Mouse (Mus musculus) neural tube, embryonic 11.5 days (tissue): ENCODE results near the gene Rasip1. TPM values are rescaled to one million over a fixed set of nuclear protein-coding genes. Genes with fewer than 3 reads are reported as not detected.

ENCODE experiments used
- ATAC-seq: fragments of 200-750 bp; cut with Nextera tagmentation; 2 replicates; pipeline ENCODE4 v1.8.0; 2017; ENCODE audit warnings: moderate number of reproducible peaks, mild to moderate bottlenecking, moderate TSS enrichment, moderate library complexity; ENCODE audit not compliant: insufficient read depth, low FRiP score, low TSS enrichment
- DNase-seq: peaks from one replicate; pipeline ENCODE4 v3.0.0-alpha.2; 2015; ENCODE audit warnings: low spot score
- H3K27ac ChIP-seq: fragments of 300-500 bp; sonication (generic); 2 replicates; pipeline ENCODE4 v1.5.1; 2014; ENCODE audit warnings: low read depth, mild to moderate bottlenecking, low read length
- H3K27me3 ChIP-seq: fragments of 300-500 bp; sonication (generic); 2 replicates; pipeline ENCODE4 v1.6.1; 2014; ENCODE audit warnings: mild to moderate bottlenecking, low read length, mixed read lengths; ENCODE audit not compliant: control insufficient read depth, insufficient read depth
- H3K36me3 ChIP-seq: fragments of 300-500 bp; sonication (generic); 2 replicates; pipeline ENCODE4 v1.6.1; 2014; ENCODE audit warnings: mild to moderate bottlenecking, low read length, moderate library complexity, mixed read lengths; ENCODE audit not compliant: control insufficient read depth, insufficient read depth
- H3K4me1 ChIP-seq: fragments of 300-500 bp; sonication (generic); 2 replicates; pipeline ENCODE4 v1.6.1; 2014; ENCODE audit warnings: low read length, mixed read lengths; ENCODE audit not compliant: control insufficient read depth, insufficient read depth
- H3K4me2 ChIP-seq: fragments of 300-500 bp; sonication (generic); 2 replicates; pipeline ENCODE4 v1.6.1; 2014; ENCODE audit warnings: low read depth, mild to moderate bottlenecking, moderate library complexity
- H3K4me3 ChIP-seq: fragments of 300-500 bp; sonication (generic); 2 replicates; pipeline ENCODE4 v1.5.1; 2014; ENCODE audit warnings: low read depth, low read length
- H3K9ac ChIP-seq: fragments of 300-500 bp; sonication (generic); 2 replicates; pipeline ENCODE4 v1.6.1; 2014; ENCODE audit warnings: mild to moderate bottlenecking, low read length
- H3K9me3 ChIP-seq: fragments of 300-500 bp; sonication (generic); 2 replicates; pipeline ENCODE4 v1.6.1; 2016; ENCODE audit warnings: low read length; ENCODE audit not compliant: control insufficient read depth
- WGBS: fragments of 180-500 bp; shearing (Covaris S2); extraction: QIAGEN DNeasy Blood & Tissue Kit; methylation state at CpG from one replicate; pipeline ENCODE4 v1.1.7; 2014; 5-methylcytosine and 5-hydroxymethylcytosine counted together
- polyA plus RNA-seq: library from polyadenylated mRNA; unstranded; fragments of >200 nt; fragmentation: Nextera tagmentation; extraction: Ambion mirVana; gene quantifications from 2 replicates; pipeline ENCODE4 v1.2.1, GENCODE M21; 2014

Gene Rasip1
- polyA plus RNA-seq, 1 experiment from 2014 or later = 5.7 TPM

DNA sequence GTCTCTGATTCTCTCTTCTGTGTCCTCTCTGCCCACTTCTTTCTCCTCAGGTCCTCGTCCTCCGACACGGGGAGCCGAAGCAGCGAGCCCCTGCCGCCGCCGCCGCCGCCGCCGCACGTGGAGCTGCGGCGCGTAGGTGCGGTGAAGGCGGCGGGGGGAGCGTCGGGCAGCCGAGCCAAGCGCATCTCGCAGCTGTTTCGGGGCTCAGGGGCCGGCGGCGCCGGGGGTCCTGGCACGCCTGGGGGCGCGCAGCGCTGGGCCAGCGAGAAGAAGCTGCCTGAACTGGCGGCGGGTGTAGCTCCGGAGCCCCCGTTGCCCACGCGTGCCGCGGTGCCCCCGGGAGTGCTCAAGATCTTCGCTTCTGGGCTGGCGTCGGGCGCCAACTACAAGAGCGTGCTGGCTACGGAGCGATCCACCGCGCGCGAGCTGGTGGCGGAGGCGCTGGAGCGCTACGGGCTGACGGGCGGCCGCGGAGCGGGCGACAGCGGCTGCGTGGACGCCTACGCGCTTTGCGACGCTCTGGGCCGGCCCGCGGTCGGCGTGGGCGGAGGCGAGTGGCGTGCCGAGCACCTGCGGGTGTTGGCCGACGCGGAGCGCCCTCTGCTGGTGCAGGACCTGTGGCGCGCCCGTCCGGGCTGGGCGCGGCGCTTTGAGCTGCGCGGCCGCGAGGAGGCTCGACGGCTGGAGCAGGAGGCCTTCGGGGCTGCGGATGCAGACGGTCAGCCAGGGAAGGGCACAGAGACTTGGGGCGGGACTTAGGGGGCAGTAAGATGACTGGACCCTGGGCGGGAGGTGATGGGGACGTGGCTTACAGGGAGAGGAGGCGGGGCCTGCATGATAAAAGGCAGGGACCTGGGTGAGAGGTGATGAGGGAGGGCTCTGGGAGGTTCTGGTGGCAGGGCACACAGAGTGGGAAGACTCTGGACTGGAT is 1.3 kb downstream of the Rasip1 start:
- no peaks in the 10 kb centered on the region for H3K9me3 ChIP-seq
- 0 out of 2 replicates have a peak overlapping the region, but pooled peaks have one; percentile 46 for H3K27ac ChIP-seq
- H3K27me3 ChIP-seq = peaks cover 12% of the 10 kb centered on the region
- DNase-seq (peak; percentile 94), ATAC-seq (peak; percentile 75)
- H3K36me3 ChIP-seq = no peaks in the 10 kb centered on the region
- WGBS = 2% methylated on average over 104 of the region's 105 CpGs
- no peaks in the 10 kb centered on the region; the same call in 1 of the 2 replicates for H3K4me1 ChIP-seq
- peak overlapping the region; percentile 92 for H3K4me2 ChIP-seq
- peak overlapping the region; percentile 81 for H3K9ac ChIP-seq
- peak overlapping the region; percentile 46 for H3K4me3 ChIP-seq

DNA sequence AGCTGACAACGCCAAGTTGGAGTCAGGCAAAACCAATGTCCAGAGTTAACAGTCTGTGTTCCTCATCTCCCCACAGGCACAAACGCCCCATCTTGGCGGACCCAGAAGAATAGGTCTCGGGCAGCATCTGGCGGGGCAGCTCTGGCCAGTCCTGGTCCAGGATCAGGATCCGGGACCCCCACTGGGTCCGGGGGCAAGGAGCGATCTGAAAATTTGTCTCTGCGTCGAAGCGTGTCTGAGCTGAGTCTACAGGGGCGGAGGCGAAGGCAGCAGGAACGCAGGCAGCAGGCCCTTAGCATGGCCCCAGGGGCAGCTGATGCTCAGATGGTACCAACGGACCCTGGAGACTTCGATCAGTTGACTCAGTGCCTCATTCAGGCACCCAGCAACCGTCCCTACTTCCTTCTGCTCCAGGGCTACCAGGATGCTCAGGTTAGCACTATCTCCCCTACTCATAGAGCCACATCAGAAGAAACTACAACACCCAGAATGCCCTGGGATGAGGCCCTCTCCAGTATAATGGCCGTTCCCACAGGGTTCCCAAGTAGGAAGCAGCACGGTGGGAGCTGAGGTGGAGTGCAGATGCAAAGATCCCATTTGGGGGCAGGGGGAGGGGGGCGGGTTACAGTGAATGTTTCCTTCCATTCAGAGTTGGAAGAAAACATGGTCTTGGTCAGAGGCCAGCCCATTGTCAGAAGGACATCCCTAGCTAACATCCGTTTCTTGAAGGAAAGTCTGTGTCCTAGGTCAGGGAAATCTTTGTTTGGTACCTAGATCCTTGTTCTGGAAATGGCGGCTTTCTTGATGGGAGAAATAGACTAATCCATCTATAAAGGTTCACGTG is 3.0 kb downstream of the Rasip1 start:
- no peaks in the 10 kb centered on the region for H3K36me3 ChIP-seq
- peaks cover 12% of the 10 kb centered on the region for H3K27me3 ChIP-seq
- H3K9me3 ChIP-seq = no peaks in the 10 kb centered on the region
- H3K9ac ChIP-seq = no peak overlapping the region; the same call in 1 of the 2 replicates
- H3K4me3 ChIP-seq = no peak overlapping the region
- H3K4me1 ChIP-seq = no peaks in the 10 kb centered on the region; the same call in 1 of the 2 replicates
- H3K27ac ChIP-seq = no peak overlapping the region
- no peak for DNase-seq
- no peak for ATAC-seq
- 73% methylated on average over 23 of the region's 23 CpGs for WGBS
- H3K4me2 ChIP-seq = no peak overlapping the region

DNA sequence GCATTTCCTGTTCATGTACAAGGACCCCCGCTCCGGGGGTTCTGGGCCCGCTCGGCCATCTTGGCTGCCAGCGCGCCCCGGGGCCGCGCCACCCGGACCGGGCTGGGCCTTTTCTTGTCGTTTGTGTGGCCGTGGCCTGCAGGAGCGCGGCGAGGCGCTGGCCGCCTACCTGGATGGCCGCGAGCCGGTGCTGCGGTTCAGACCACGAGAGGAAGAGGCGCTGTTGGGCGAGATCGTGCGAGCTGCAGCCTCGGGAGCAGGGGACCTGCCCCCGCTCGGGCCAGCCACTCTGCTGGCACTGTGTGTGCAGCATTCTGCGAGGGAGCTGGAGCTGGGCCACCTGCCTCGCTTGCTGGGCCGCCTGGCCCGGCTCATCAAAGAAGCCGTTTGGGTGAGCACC is 5.2 kb downstream of the Rasip1 start:
- Histone ChIP-seq H3K27ac (no peak overlapping the region), H3K9ac (peak overlapping the region; percentile 63), H3K9me3 (no peaks in the 10 kb centered on the region), H3K27me3 (peaks cover 11% of the 10 kb centered on the region), H3K4me1 (no peaks in the 10 kb centered on the region; the same call in 1 of the 2 replicates), H3K4me3 (peak overlapping the region; percentile 18; the same call in 1 of the 2 replicates), H3K4me2 (peak overlapping the region; percentile 36), H3K36me3 (peaks cover 2% of the 10 kb centered on the region; the same call in 1 of the 2 replicates)
- 20% methylated on average over 33 of the region's 35 CpGs for WGBS
- DNase-seq (peak; percentile 41), ATAC-seq (no peak)

DNA sequence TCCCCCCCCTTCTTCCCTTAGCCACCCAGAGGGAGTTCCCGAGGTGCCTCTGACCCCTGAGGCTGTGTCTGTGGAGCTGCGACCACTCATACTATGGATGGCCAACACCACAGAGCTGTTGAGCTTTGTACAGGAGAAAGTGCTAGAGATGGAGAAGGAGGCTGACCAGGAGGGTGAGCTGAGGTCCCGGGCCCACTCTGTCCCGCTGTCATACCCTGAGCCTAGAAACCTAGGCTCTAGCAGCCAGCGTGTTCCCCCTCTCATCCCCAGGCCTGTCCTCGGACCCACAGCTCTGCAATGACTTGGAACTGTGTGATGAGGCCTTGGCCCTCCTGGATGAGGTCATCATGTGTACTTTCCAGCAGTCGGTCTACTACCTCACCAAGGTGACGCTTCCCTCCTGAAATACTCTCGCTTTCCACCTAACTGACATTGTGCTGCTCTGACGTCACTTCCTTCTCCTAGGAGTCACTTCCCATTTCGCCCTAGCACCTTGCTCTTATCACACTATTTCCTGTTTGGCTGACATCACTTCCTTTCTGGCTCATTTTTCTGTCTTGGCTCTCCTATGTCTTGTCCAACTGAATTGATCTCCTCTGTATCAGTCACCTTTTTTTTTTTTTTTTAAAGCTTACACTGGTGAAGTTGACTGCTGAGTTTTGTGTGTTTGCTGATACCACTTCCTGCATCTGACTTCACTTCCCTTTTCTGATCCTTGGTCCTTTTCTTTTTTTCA is 7.8 kb downstream of the Rasip1 start:
- no peaks in the 10 kb centered on the region for H3K9me3 ChIP-seq
- no peak overlapping the region for H3K27ac ChIP-seq
- H3K4me2 ChIP-seq = no peak overlapping the region
- no peak overlapping the region for H3K9ac ChIP-seq
- H3K4me3 ChIP-seq = no peak overlapping the region
- H3K36me3 ChIP-seq = peaks cover 2% of the 10 kb centered on the region; the same call in 1 of the 2 replicates
- no peak for DNase-seq
- H3K27me3 ChIP-seq = peaks cover 3% of the 10 kb centered on the region; the same call in 1 of the 2 replicates
- WGBS = 93% methylated on average over 11 of the region's 11 CpGs
- ATAC-seq = no peak
- peaks cover 3% of the 10 kb centered on the region; the same call in 1 of the 2 replicates for H3K4me1 ChIP-seq

DNA sequence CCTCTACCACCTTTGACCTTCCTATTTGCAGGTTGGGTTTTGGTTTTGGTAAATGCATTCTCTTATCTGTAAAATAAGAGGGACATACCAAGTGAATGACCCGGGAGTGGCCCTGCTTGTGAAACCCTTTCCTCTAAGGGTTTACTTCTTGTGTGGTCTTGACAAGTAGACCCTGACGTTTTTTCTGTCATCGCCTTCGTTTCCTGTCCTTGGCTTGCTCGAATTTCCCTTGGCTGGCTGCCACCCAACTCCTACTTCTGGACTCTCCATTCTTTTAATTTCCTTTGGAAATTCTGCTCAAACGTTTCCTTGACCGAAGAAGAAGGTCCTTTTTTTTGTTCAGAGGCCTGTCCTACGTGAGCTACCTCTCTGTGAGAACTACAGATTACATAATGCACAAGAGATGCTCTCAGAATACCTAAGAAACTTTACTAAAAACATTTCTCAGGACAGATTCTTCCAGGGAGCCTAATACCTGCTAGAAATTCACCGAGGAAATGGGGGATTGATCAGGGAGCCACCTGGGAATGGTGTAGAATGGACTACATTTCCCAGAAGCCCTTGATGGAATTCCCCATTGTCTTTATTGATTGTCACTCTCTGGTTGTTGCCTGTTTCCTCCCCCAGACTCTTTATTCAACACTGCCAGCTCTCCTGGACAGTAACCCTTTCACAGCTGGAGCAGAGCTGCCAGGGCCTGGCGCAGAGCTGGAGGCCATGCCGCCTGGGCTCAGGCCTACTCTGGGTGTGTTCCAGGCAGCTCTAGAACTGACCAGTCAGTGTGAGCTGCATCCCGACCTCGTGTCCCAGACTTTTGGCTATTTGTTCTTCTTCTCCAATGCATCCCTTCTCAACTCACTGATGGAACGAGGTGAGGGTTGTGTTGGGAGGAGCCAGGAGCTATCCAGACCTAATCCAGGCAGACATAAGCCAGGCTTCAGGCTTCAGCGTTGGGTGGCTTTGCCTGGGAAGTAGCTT is 8.7 kb downstream of the Rasip1 start:
- Histone ChIP-seq H3K4me2 (no peak overlapping the region), H3K4me1 (peaks cover 3% of the 10 kb centered on the region; the same call in 1 of the 2 replicates), H3K36me3 (peaks cover 2% of the 10 kb centered on the region; the same call in 1 of the 2 replicates), H3K9ac (no peak overlapping the region), H3K4me3 (no peak overlapping the region), H3K9me3 (no peaks in the 10 kb centered on the region), H3K27me3 (peaks cover 3% of the 10 kb centered on the region; the same call in 1 of the 2 replicates), H3K27ac (no peak overlapping the region)
- ATAC-seq (no peak), DNase-seq (no peak)
- 86% methylated on average over 15 of the region's 15 CpGs for WGBS

DNA sequence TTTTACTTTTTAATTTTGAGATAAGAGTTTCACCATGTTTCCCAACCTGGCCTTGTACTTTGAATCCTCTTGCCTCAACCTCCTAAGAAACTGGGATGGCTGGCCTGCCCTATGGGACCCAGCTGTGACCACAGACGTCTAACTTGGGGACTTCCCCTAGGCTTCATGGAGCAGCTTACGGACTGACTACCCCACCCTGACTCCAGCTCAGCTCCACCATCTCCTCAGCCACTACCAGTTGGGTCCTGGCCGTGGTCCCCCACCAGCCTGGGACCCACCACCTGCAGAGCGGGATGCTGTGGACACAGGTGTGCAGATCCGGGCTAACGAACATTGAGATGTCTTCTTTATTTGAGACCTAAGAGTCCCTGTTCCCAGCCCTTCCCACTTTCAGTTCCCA is 10.4 kb downstream of the Rasip1 start:
- 94% methylated on average over 6 of the region's 6 CpGs for WGBS
- H3K9ac ChIP-seq = no peak overlapping the region; the same call in 1 of the 2 replicates
- H3K4me2 ChIP-seq = no peak overlapping the region

DNA sequence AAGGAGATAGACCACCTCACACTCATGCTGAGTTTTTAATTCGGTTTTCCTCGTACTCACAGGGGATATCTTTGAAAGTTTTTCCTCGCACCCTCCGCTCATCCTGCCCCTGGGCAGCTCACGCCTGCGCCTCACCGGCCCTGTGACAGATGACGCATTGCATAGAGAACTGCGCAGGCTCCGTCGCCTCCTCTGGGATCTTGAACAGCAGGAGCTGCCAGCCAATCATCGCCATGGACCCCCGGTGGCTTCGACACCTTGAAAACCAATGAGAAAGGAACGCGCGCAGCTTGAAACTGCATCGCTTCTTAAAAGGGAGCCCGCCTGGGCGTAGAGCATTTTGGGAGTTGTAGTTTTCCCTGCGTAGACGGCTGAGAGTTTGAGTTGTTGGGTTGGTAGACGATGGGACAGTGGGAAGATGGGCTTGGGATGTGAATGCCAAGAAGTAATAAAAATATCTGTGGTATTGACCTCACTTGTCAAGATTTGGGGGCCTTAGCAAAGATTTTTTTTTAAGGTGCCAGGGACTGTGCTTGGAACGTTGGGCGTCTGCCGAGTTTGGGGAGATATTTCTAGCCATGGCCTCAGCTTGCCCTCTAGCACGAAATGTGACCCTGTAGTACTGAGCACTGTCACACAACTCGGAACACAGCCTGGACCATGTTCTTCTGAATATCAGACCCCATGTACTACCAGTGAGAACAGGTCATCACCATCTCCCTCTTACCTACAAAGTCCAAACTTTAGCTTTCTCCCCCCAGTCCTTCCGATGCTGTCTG is 11.5 kb downstream of the Rasip1 start:
- Histone ChIP-seq H3K9me3 (no peaks in the 10 kb centered on the region), H3K36me3 (peaks cover 2% of the 10 kb centered on the region; the same call in 1 of the 2 replicates), H3K4me2 (peak overlapping the region; percentile 36), H3K4me3 (peak overlapping the region; percentile 13; the same call in 1 of the 2 replicates), H3K27me3 (no peaks in the 10 kb centered on the region), H3K4me1 (peaks cover 10% of the 10 kb centered on the region; the same call in 1 of the 2 replicates), H3K27ac (no peak overlapping the region), H3K9ac (peak overlapping the region; percentile 37; the same call in 1 of the 2 replicates)
- ATAC-seq (peak; percentile 78), DNase-seq (peak; percentile 97)
- 16% methylated on average over 29 of the region's 29 CpGs for WGBS

More for the DNA sequence above, 10.4 kb downstream of the Rasip1 start:
- ATAC-seq (no peak), DNase-seq (no peak)
- H3K27ac ChIP-seq = no peak overlapping the region
- no peak overlapping the region for H3K4me3 ChIP-seq
- peaks cover 8% of the 10 kb centered on the region; the same call in 1 of the 2 replicates for H3K4me1 ChIP-seq
- peaks cover under 1% of the 10 kb centered on the region; the same call in 1 of the 2 replicates for H3K27me3 ChIP-seq
- no peaks in the 10 kb centered on the region for H3K9me3 ChIP-seq
- H3K36me3 ChIP-seq = peaks cover 2% of the 10 kb centered on the region; the same call in 1 of the 2 replicates
